Mouse (Mus musculus) testis, adult 2 months (tissue): ENCODE data around the gene Gm45062.

ENCODE experiments used
- CTCF ChIP-seq: fragments of 200-500 bp; IDR thresholded peaks from 2 replicates; pipeline ENCODE4 v1.5.1; 2012; ENCODE audit warnings: low read depth, mild to moderate bottlenecking, inconsistent platforms, low read length, moderate library complexity; ENCODE audit not compliant: control insufficient read depth, insufficient read depth, insufficient replicate concordance
- POLR2A ChIP-seq: fragments of 200-500 bp; IDR thresholded peaks from 2 replicates; pipeline ENCODE4 v1.6.1; 2012; ENCODE audit warnings: low read depth, mild to moderate bottlenecking, inconsistent platforms, low read length, moderate library complexity; ENCODE audit not compliant: control insufficient read depth

- TF ChIP-seq CTCF (no peak), POLR2A (no peak)
Measured at GRCm38 (mm10) chr6:8409865-8410264, 150.6 kb downstream of the Gm45062 start.
